Mouse (Mus musculus) embryonic facial prominence, embryonic 10.5 days (tissue): ENCODE results near the gene Pdlim5. TPM values are rescaled to one million over a fixed set of nuclear protein-coding genes. Genes with fewer than 3 reads are reported as not detected.
A peak's percentile ranks its signal among the peaks of the same experiment; 100 is the strongest.

Experiments
- DNase-seq: peaks from one replicate; pipeline ENCODE4 v3.0.0-alpha.2; 2017; ENCODE audit warnings: low spot score
- H3K27ac ChIP-seq: fragments of 300-500 bp; sonication (generic); replicated peaks from 2 replicates; pipeline ENCODE4 v1.5.1; 2016; ENCODE audit warnings: mild to moderate bottlenecking
- H3K27me3 ChIP-seq: fragments of 300-500 bp; sonication (generic); replicated peaks from 2 replicates; pipeline ENCODE4 v1.6.1; 2016; ENCODE audit warnings: low read depth, mild to moderate bottlenecking; ENCODE audit not compliant: poor library complexity, severe bottlenecking
- H3K36me3 ChIP-seq: fragments of 300-500 bp; sonication (generic); replicated peaks from 2 replicates; pipeline ENCODE4 v1.6.1; 2016; ENCODE audit warnings: mild to moderate bottlenecking, moderate library complexity
- H3K4me1 ChIP-seq: fragments of 300-500 bp; sonication (generic); 2 replicates; pipeline ENCODE4 v1.6.1; 2016
- H3K4me3 ChIP-seq: fragments of 300-500 bp; sonication (generic); 2 replicates; pipeline ENCODE4 v1.5.1; 2016; ENCODE audit warnings: mild to moderate bottlenecking, moderate library complexity
- H3K9me3 ChIP-seq: fragments of 300-500 bp; sonication (generic); 2 replicates; pipeline ENCODE4 v1.6.1; 2016; ENCODE audit warnings: mild to moderate bottlenecking
- WGBS: fragments of 180-500 bp; shearing (Covaris S2); methylation state at CpG from one replicate; pipeline ENCODE4 v1.1.7; 2016; 5-methylcytosine and 5-hydroxymethylcytosine counted together
- polyA plus RNA-seq: library from polyadenylated mRNA; unstranded; fragments of >200 nt; fragmentation: Nextera tagmentation; extraction: Ambion mirVana; gene quantifications from 2 replicates; pipeline ENCODE4 v1.2.1, GENCODE M21; 2016

Gene Pdlim5
- polyA plus RNA-seq, 1 experiment from 2014 or later, result 17.2 TPM

GRCm38 (mm10) chr3:142390288-142390687, 5.2 kb downstream of the Pdlim5 start:
- Histone ChIP-seq H3K4me1 (peaks cover 22% of the 10 kb centered on the region), H3K27ac (no peak overlapping the region), H3K9me3 (no peaks in the 10 kb centered on the region), H3K4me3 (no peak overlapping the region), H3K27me3 (peaks cover 13% of the 10 kb centered on the region; the same call in 1 of the 2 replicates), H3K36me3 (no peaks in the 10 kb centered on the region)
- DNase-seq, result peak; percentile 28
- 57% methylated on average over 2 of the region's 2 CpGs for WGBS

- H3K27ac ChIP-seq, result no peak overlapping the region
- H3K9me3 ChIP-seq, result no peaks in the 10 kb centered on the region
- H3K36me3 ChIP-seq, result no peaks in the 10 kb centered on the region
- peaks cover 11% of the 10 kb centered on the region for H3K4me1 ChIP-seq
- H3K27me3 ChIP-seq, result no peaks in the 10 kb centered on the region
- 51% methylated on average over 4 of the region's 4 CpGs for WGBS
- DNase-seq, result no peak
- no peak overlapping the region for H3K4me3 ChIP-seq
These were observed 7.3 kb downstream of the Pdlim5 start for GRCm38 (mm10) chr3:142388189-142388588.

GRCm38 (mm10) chr3:142386505-142386904, 9.0 kb downstream of the Pdlim5 start:
- Histone ChIP-seq H3K9me3 (no peaks in the 10 kb centered on the region), H3K4me1 (peaks cover 11% of the 10 kb centered on the region), H3K36me3 (no peaks in the 10 kb centered on the region), H3K27me3 (no peaks in the 10 kb centered on the region), H3K27ac (no peak overlapping the region), H3K4me3 (no peak overlapping the region)
- WGBS, result 88% methylated on average over 4 of the region's 4 CpGs
- DNase-seq, result no peak

- 93% methylated on average over 2 of the region's 2 CpGs for WGBS
- H3K27me3 ChIP-seq, result no peaks in the 10 kb centered on the region
These were observed 9.8 kb downstream of the Pdlim5 start for GRCm38 (mm10) chr3:142385690-142386089.

GRCm38 (mm10) chr3:142376638-142377037, 18.9 kb downstream of the Pdlim5 start:
- WGBS, result 82% methylated on average over 1 of the region's 1 CpGs
- H3K4me1 ChIP-seq, result peaks cover 15% of the 10 kb centered on the region
- no peak for DNase-seq
- H3K27me3 ChIP-seq, result no peaks in the 10 kb centered on the region
- no peaks in the 10 kb centered on the region for H3K9me3 ChIP-seq
- 0 out of 2 replicates have a peak, but pooled peaks cover 2% of the 10 kb centered on the region for H3K36me3 ChIP-seq
- H3K27ac ChIP-seq, result no peak overlapping the region
- H3K4me3 ChIP-seq, result no peak overlapping the region

More at GRCm38 (mm10) chr3:142385690-142386089, 9.8 kb downstream of the Pdlim5 start:
- Histone ChIP-seq H3K4me3 (no peak overlapping the region), H3K27ac (no peak overlapping the region), H3K36me3 (no peaks in the 10 kb centered on the region), H3K4me1 (peaks cover 11% of the 10 kb centered on the region), H3K9me3 (no peaks in the 10 kb centered on the region)
- DNase-seq, result no peak

- H3K4me1 ChIP-seq, result peaks cover 15% of the 10 kb centered on the region
- H3K27ac ChIP-seq, result no peak overlapping the region
- 0 out of 2 replicates have a peak, but pooled peaks cover 2% of the 10 kb centered on the region for H3K36me3 ChIP-seq
- no peaks in the 10 kb centered on the region for H3K9me3 ChIP-seq
- WGBS, result 27% methylated on average over 1 of the region's 1 CpGs
- no peak for DNase-seq
- no peak overlapping the region for H3K4me3 ChIP-seq
- H3K27me3 ChIP-seq, result no peaks in the 10 kb centered on the region
These were observed 20.4 kb downstream of the Pdlim5 start for GRCm38 (mm10) chr3:142375106-142375505.

- H3K4me3 ChIP-seq, result no peak overlapping the region
- no peaks in the 10 kb centered on the region for H3K27me3 ChIP-seq
- no peak for DNase-seq
- 90% methylated on average over 6 of the region's 6 CpGs for WGBS
- no peaks in the 10 kb centered on the region for H3K9me3 ChIP-seq
- 0 out of 2 replicates have a peak, but pooled peaks cover 2% of the 10 kb centered on the region for H3K36me3 ChIP-seq
- H3K4me1 ChIP-seq, result peaks cover 15% of the 10 kb centered on the region
- no peak overlapping the region for H3K27ac ChIP-seq
These were observed 22.9 kb downstream of the Pdlim5 start for GRCm38 (mm10) chr3:142372465-142373147.

GRCm38 (mm10) chr3:142368411-142368810, 27.1 kb downstream of the Pdlim5 start:
- DNase-seq, result no peak
- H3K4me3 ChIP-seq, result no peak overlapping the region
- H3K4me1 ChIP-seq, result no peaks in the 10 kb centered on the region
- H3K36me3 ChIP-seq, result 0 out of 2 replicates have a peak, but pooled peaks cover 2% of the 10 kb centered on the region
- H3K9me3 ChIP-seq, result no peaks in the 10 kb centered on the region
- no peak overlapping the region for H3K27ac ChIP-seq
- WGBS, result 87% methylated on average over 9 of the region's 9 CpGs
- no peaks in the 10 kb centered on the region for H3K27me3 ChIP-seq

- Histone ChIP-seq H3K27ac (no peak overlapping the region), H3K27me3 (no peaks in the 10 kb centered on the region), H3K4me1 (peaks cover 3% of the 10 kb centered on the region; the same call in 1 of the 2 replicates), H3K4me3 (no peak overlapping the region), H3K9me3 (no peaks in the 10 kb centered on the region), H3K36me3 (no peaks in the 10 kb centered on the region)
- peak; percentile 19 for DNase-seq
- WGBS, result 67% methylated on average over 6 of the region's 6 CpGs
These were observed 33.4 kb downstream of the Pdlim5 start for GRCm38 (mm10) chr3:142362092-142362491.

- Histone ChIP-seq H3K27ac (no peak overlapping the region), H3K36me3 (no peaks in the 10 kb centered on the region), H3K9me3 (no peaks in the 10 kb centered on the region), H3K4me1 (peaks cover 3% of the 10 kb centered on the region; the same call in 1 of the 2 replicates), H3K27me3 (no peaks in the 10 kb centered on the region), H3K4me3 (no peak overlapping the region)
- DNase-seq, result no peak
These were observed 36.5 kb downstream of the Pdlim5 start for GRCm38 (mm10) chr3:142358951-142359350.

GRCm38 (mm10) chr3:142356661-142357060, 38.8 kb downstream of the Pdlim5 start:
- no peaks in the 10 kb centered on the region for H3K27me3 ChIP-seq
- H3K27ac ChIP-seq, result no peak overlapping the region
- H3K36me3 ChIP-seq, result no peaks in the 10 kb centered on the region
- 84% methylated on average over 4 of the region's 4 CpGs for WGBS
- H3K4me1 ChIP-seq, result no peaks in the 10 kb centered on the region
- H3K9me3 ChIP-seq, result no peaks in the 10 kb centered on the region
- no peak overlapping the region for H3K4me3 ChIP-seq
- DNase-seq, result no peak

GRCm38 (mm10) chr3:142353218-142353617, 42.3 kb downstream of the Pdlim5 start:
- no peak for DNase-seq
- no peak overlapping the region for H3K4me3 ChIP-seq
- peaks cover 11% of the 10 kb centered on the region for H3K36me3 ChIP-seq
- H3K27ac ChIP-seq, result no peak overlapping the region
- H3K27me3 ChIP-seq, result no peaks in the 10 kb centered on the region
- H3K9me3 ChIP-seq, result no peaks in the 10 kb centered on the region
- H3K4me1 ChIP-seq, result peaks cover 9% of the 10 kb centered on the region; the same call in 1 of the 2 replicates
- WGBS, result 84% methylated on average over 1 of the region's 1 CpGs

GRCm38 (mm10) chr3:142350513-142350912, 45.0 kb downstream of the Pdlim5 start:
- H3K36me3 ChIP-seq, result peaks cover 11% of the 10 kb centered on the region
- H3K27me3 ChIP-seq, result no peaks in the 10 kb centered on the region
- no peak overlapping the region for H3K27ac ChIP-seq
- peaks cover 18% of the 10 kb centered on the region for H3K4me1 ChIP-seq
- H3K4me3 ChIP-seq, result no peak overlapping the region
- no peak for DNase-seq
- 59% methylated on average over 3 of the region's 3 CpGs for WGBS
- no peaks in the 10 kb centered on the region for H3K9me3 ChIP-seq
